Mouse (Mus musculus) forebrain, embryonic 13.5 days (tissue): ENCODE measurements around the gene Gm21173. TPM values are rescaled to one million over a fixed set of nuclear protein-coding genes. Genes with fewer than 3 reads are reported as not detected.
"Not testable (repeated sequence)": the region's sequence is repeated elsewhere in the genome, so short reads cannot be mapped to it uniquely, and the experiment has no call there.

Source experiments
- ATAC-seq: fragments of 200-750 bp; cut with Nextera tagmentation; 2 replicates; pipeline ENCODE4 v1.8.0; 2017
- H3K27ac ChIP-seq: fragments of 300-500 bp; sonication (generic); 2 replicates; pipeline ENCODE4 v1.5.1; 2015; ENCODE audit warnings: inconsistent platforms, mild to moderate bottlenecking, moderate library complexity
- H3K27me3 ChIP-seq: fragments of 300-500 bp; sonication (generic); 2 replicates; pipeline ENCODE4 v1.6.1; 2015; ENCODE audit warnings: mild to moderate bottlenecking, inconsistent platforms
- H3K36me3 ChIP-seq: fragments of 300-500 bp; sonication (generic); 2 replicates; pipeline ENCODE4 v1.6.1; 2015; ENCODE audit warnings: mild to moderate bottlenecking, inconsistent platforms; ENCODE audit not compliant: poor library complexity, severe bottlenecking
- H3K4me1 ChIP-seq: fragments of 300-500 bp; sonication (generic); 2 replicates; pipeline ENCODE4 v1.6.1; 2015; ENCODE audit warnings: inconsistent platforms
- H3K4me2 ChIP-seq: fragments of 300-500 bp; sonication (generic); 2 replicates; pipeline ENCODE4 v1.6.1; 2015; ENCODE audit warnings: inconsistent platforms, mild to moderate bottlenecking, moderate library complexity
- H3K4me3 ChIP-seq: fragments of 300-500 bp; sonication (generic); 2 replicates; pipeline ENCODE4 v1.5.1; 2015; ENCODE audit warnings: mild to moderate bottlenecking, inconsistent platforms
- H3K9ac ChIP-seq: fragments of 300-500 bp; sonication (generic); 2 replicates; pipeline ENCODE4 v1.6.1; 2015; ENCODE audit warnings: mild to moderate bottlenecking, inconsistent platforms
- H3K9me3 ChIP-seq: fragments of 300-500 bp; sonication (generic); replicated peaks from 2 replicates; pipeline ENCODE4 v1.6.1; 2016; ENCODE audit warnings: inconsistent platforms
- WGBS: fragments of 180-500 bp; shearing (Covaris S2); methylation state at CpG from one replicate; pipeline ENCODE4 v1.1.7; 2015; 5-methylcytosine and 5-hydroxymethylcytosine counted together
- polyA plus RNA-seq: library from polyadenylated mRNA; unstranded; fragments of >200 nt; fragmentation: Nextera tagmentation; extraction: Ambion mirVana; gene quantifications from 2 replicates; pipeline ENCODE4 v1.2.1, GENCODE M21; 2015

Gm21173 gene
- not detected in 2 replicates for polyA plus RNA-seq

DNA sequence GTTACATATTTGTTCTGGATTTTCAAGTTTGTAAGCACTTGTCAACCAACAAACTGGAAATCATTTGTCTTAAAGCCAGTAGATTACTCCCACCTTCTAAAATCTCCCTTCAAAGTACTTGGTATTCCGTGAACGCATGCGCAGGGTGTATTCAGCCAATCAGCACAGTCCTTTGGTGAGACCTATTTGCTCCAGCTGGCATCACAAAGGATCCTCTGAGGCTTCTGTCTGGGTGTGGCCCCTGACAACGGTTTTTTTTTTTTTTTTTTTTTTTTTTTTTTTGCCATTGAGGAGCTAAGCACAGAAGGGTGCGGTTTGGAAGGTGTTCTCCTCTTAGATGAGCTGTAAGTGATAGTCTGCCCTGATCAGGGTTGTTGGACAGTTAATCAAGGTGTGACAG, at the start of gene Gm21173:
TSS of gene Gm21173 (plus strand) at position 301 of the 400 bp plus-strand sequence.
- not testable (repeated sequence) for H3K27ac ChIP-seq, H3K4me2 ChIP-seq, H3K9ac ChIP-seq, H3K36me3 ChIP-seq, H3K9me3 ChIP-seq, H3K27me3 ChIP-seq, H3K4me3 ChIP-seq, H3K4me1 ChIP-seq, ATAC-seq
- no CpG with 5 or more reads among the region's 5 CpGs for WGBS
